ENCODE assay signal across 26 mouse cellular contexts in the genomic region with DNA sequence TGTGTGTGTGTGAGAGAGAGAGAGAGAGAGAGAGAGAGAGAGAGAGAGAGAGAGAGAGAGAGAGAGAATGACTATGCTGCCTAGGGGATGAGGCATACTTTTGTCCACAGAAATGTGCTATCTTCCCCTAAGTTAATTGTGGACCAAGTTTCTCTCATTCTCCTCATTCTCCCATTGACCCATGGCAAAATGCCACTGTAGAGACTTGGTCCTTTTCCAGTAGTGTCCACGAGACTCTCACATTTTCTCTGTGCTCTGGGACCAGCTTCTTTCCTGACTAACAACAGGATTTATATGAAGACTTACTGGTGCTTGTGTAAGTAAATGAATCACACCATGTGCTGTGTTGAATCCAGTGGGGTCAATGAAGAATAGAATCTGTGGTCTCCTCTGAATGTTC.
"Had no signal": no experiment of that assay in that cellular context is flagged by ENCODE, and none has a peak within 500 bp of the region (broad histone marks: within the 10 kb centered on the region; RNA-seq: fewer than 3 reads in every experiment).

No protein-coding gene starts in this region.

- DNase-seq: cerebellum, adult 9-11 months; cerebellum, postnatal 10 days; cerebellum, postnatal 14 days; cerebellum, postnatal 25 days; cerebellum, postnatal 36 days; embryo, embryonic 11 days; forebrain, postnatal 0 days; gastrocnemius, adult 2 months; gastrocnemius, postnatal 10 days; gastrocnemius, postnatal 14 days; gastrocnemius, postnatal 25 days; gastrocnemius, postnatal 36 days; heart, adult 11 months; heart, adult 18-20 months; heart, adult 2 months had no signal

- H3K36me3 ChIP-seq: embryonic facial prominence, embryonic 10.5 days; embryonic facial prominence, embryonic 12.5 days; embryonic facial prominence, embryonic 13.5 days; embryonic facial prominence, embryonic 15.5 days; forebrain, embryonic 10.5 days; forebrain, embryonic 12.5 days; forebrain, embryonic 15.5 days had no signal

- H3K4me1 ChIP-seq: embryonic facial prominence, embryonic 10.5 days; embryonic facial prominence, embryonic 12.5 days; embryonic facial prominence, embryonic 13.5 days; embryonic facial prominence, embryonic 15.5 days; forebrain, embryonic 12.5 days; forebrain, embryonic 13.5 days; forebrain, embryonic 15.5 days had no signal

- H3K27ac ChIP-seq: embryonic facial prominence, embryonic 10.5 days; embryonic facial prominence, embryonic 12.5 days; embryonic facial prominence, embryonic 13.5 days; embryonic facial prominence, embryonic 15.5 days; forebrain, embryonic 10.5 days; forebrain, embryonic 12.5 days; forebrain, embryonic 13.5 days; forebrain, embryonic 15.5 days; gastrocnemius, adult 2 months; heart, adult 2 months had no signal

- H3K4me3 ChIP-seq: embryonic facial prominence, embryonic 10.5 days; embryonic facial prominence, embryonic 12.5 days; embryonic facial prominence, embryonic 13.5 days; embryonic facial prominence, embryonic 15.5 days; erythroblast, embryonic 14.5 days; forebrain, embryonic 10.5 days; forebrain, embryonic 12.5 days; forebrain, embryonic 13.5 days; forebrain, embryonic 15.5 days; gastrocnemius, adult 2 months; heart, adult 2 months had no signal

- H3K9ac ChIP-seq: embryonic facial prominence, embryonic 12.5 days; embryonic facial prominence, embryonic 13.5 days; embryonic facial prominence, embryonic 15.5 days; forebrain, embryonic 12.5 days; forebrain, embryonic 13.5 days; forebrain, embryonic 15.5 days; forebrain, postnatal 0 days had no signal

- ATAC-seq: forebrain, embryonic 13.5 days; forebrain, embryonic 14.5 days; forebrain, embryonic 15.5 days; forebrain, embryonic 16.5 days; forebrain, postnatal 0 days had no signal

- H3K27me3 ChIP-seq: embryonic facial prominence, embryonic 12.5 days; embryonic facial prominence, embryonic 13.5 days; embryonic facial prominence, embryonic 15.5 days; forebrain, embryonic 12.5 days; forebrain, embryonic 13.5 days; forebrain, embryonic 15.5 days had no signal

- H3K4me2 ChIP-seq: embryonic facial prominence, embryonic 12.5 days; embryonic facial prominence, embryonic 13.5 days; embryonic facial prominence, embryonic 15.5 days; forebrain, embryonic 12.5 days; forebrain, embryonic 13.5 days; forebrain, embryonic 15.5 days had no signal

- H3K9me3 ChIP-seq: embryonic facial prominence, embryonic 10.5 days; embryonic facial prominence, embryonic 12.5 days; embryonic facial prominence, embryonic 13.5 days; embryonic facial prominence, embryonic 15.5 days; forebrain, embryonic 10.5 days; forebrain, embryonic 12.5 days; forebrain, embryonic 13.5 days; forebrain, embryonic 15.5 days had no signal
